Mouse (Mus musculus) heart, postnatal 0 days (tissue): ENCODE measurements at regions not wholly inside any gene's neighbourhood (a gene's known extent, or its start where the extent isn't known, plus 50 kb on each side); places are given as distances from the start of the nearest gene placed in this dataset.
"Not testable (repeated sequence)": the region's sequence is repeated elsewhere in the genome, so short reads cannot be mapped to it uniquely, and the experiment has no call there.

Experiments
- CTCF ChIP-seq: IDR thresholded peaks from 2 replicates; pipeline ENCODE4 v1.5.1; 2016; ENCODE audit warnings: antibody characterized with exemption, control low read depth, low read depth
- EP300 ChIP-seq: IDR thresholded peaks from 2 replicates; pipeline ENCODE4 v1.6.1; 2016; ENCODE audit warnings: antibody characterized with exemption, low read depth

DNA sequence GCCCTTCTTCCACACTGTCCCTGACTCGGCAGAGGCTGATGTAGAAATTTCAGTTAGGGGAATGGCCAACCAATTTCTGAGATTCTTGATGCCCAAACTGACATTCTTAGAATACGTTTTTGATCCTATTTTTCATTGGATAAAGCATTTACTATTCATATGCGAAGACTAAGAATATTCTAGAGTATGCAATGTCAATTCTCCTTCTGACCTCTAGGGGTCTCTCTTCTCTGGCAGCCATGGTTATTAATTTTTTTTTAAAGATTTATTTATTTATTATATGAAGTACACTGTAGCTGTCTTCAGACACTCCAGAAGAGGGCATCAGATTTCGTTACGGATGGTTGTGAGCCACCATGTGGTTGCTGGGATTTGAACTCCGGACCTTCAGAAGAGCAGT, 152.9 kb downstream of the Nucb2 start:
- TF ChIP-seq CTCF, EP300: not testable (repeated sequence)
